Mouse (Mus musculus) heart, embryonic 12.5 days (tissue): Measurements from ENCODE around the gene Cx3cr1. TPM values are rescaled to one million over a fixed set of nuclear protein-coding genes. Genes with fewer than 3 reads are reported as not detected.

Experiments
- ATAC-seq: fragments of 200-750 bp; cut with Nextera tagmentation; 2 replicates; pipeline ENCODE4 v1.8.0; 2017; ENCODE audit warnings: moderate TSS enrichment, moderate library complexity; ENCODE audit not compliant: insufficient number of reproducible peaks, low FRiP score
- H3K27ac ChIP-seq: fragments of 300-500 bp; sonication (generic); 2 replicates; pipeline ENCODE4 v1.5.1; 2016; ENCODE audit warnings: mild to moderate bottlenecking, moderate library complexity; ENCODE audit not compliant: poor library complexity, severe bottlenecking
- H3K27me3 ChIP-seq: fragments of 300-500 bp; sonication (generic); replicated peaks from 2 replicates; pipeline ENCODE4 v1.6.1; 2016; ENCODE audit warnings: mild to moderate bottlenecking, moderate library complexity
- H3K36me3 ChIP-seq: fragments of 300-500 bp; sonication (generic); 2 replicates; pipeline ENCODE4 v1.6.1; 2016; ENCODE audit warnings: mild to moderate bottlenecking, moderate library complexity
- H3K4me1 ChIP-seq: fragments of 300-500 bp; sonication (generic); replicated peaks from 2 replicates; pipeline ENCODE4 v1.6.1; 2016; ENCODE audit warnings: mild to moderate bottlenecking
- H3K4me2 ChIP-seq: fragments of 300-500 bp; sonication (generic); 2 replicates; pipeline ENCODE4 v1.6.1; 2016; ENCODE audit warnings: mild to moderate bottlenecking, moderate library complexity
- H3K4me3 ChIP-seq: fragments of 300-500 bp; sonication (generic); 2 replicates; pipeline ENCODE4 v1.5.1; 2016; ENCODE audit warnings: mild to moderate bottlenecking
- H3K9ac ChIP-seq: fragments of 300-500 bp; sonication (generic); 2 replicates; pipeline ENCODE4 v1.6.1; 2016; ENCODE audit warnings: mild to moderate bottlenecking, moderate library complexity
- H3K9me3 ChIP-seq: fragments of 300-500 bp; sonication (generic); replicated peaks from 2 replicates; pipeline ENCODE4 v1.6.1; 2016; ENCODE audit warnings: mild to moderate bottlenecking, moderate library complexity
- WGBS: fragments of 180-500 bp; shearing (Covaris S2); methylation state at CpG from one replicate; pipeline ENCODE4 v1.1.7; 2016; 5-methylcytosine and 5-hydroxymethylcytosine counted together
- polyA plus RNA-seq: library from polyadenylated mRNA; unstranded; fragments of >200 nt; fragmentation: Nextera tagmentation; extraction: Ambion mirVana; gene quantifications from 2 replicates; pipeline ENCODE4 v1.2.1, GENCODE M21; 2016

Cx3cr1 gene
- polyA plus RNA-seq, 1 experiment from 2014 or later = 4.9 TPM

DNA sequence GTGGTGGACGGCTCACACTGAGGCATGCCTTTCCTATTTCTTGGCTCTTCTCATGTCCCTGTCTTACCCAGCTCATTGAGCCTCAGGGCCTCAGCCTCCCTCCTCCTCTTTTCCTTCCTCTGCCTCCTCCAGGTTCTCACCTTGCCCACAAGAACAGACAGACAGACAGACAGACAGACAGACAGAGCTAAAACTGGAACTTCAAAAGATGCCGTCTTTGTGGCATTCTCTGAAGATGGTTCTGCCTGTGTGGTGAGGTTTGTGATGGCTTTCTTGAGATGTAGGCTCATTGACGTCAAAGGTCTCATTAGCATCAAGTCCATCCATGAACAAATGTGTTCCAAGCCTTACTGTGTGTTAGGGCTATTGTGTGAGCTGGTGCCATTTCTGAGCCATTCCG, 13.0 kb upstream of the Cx3cr1 start:
- Histone ChIP-seq H3K27me3 (0 out of 2 replicates have a peak, but pooled peaks cover 3% of the 10 kb centered on the region), H3K4me3 (no peak overlapping the region), H3K36me3 (no peaks in the 10 kb centered on the region), H3K9ac (no peak overlapping the region), H3K4me2 (no peak overlapping the region), H3K27ac (no peak overlapping the region), H3K9me3 (0 out of 2 replicates have a peak, but pooled peaks cover 4% of the 10 kb centered on the region), H3K4me1 (no peaks in the 10 kb centered on the region)
- 86% methylated on average over 4 of the region's 4 CpGs for WGBS
- ATAC-seq = no peak

DNA sequence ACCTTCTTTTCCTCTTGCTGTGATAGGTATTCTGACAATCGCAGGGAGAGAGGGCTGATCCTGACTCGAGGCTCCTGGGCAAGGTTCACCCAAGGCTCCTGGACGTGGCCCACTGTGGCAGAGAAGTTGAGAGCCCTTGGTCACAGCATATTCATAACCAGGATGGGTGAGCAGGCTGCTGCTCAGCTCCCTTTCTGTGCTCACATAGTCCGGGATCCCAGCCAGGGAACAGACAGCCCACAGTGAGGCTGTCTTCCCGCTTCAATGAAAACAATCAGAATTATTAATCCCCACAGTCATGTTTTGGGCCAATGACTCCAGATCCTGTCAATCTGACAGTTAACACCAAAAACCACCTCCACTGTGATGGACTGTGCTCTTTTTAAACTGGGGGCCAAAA, 12.3 kb upstream of the Cx3cr1 start:
- H3K4me1 ChIP-seq = no peaks in the 10 kb centered on the region
- 0 out of 2 replicates have a peak, but pooled peaks cover 3% of the 10 kb centered on the region for H3K27me3 ChIP-seq
- 76% methylated on average over 5 of the region's 5 CpGs for WGBS
- H3K4me3 ChIP-seq = no peak overlapping the region
- H3K4me2 ChIP-seq = no peak overlapping the region
- H3K27ac ChIP-seq = no peak overlapping the region
- no peaks in the 10 kb centered on the region for H3K36me3 ChIP-seq
- no peak for ATAC-seq
- 0 out of 2 replicates have a peak, but pooled peaks cover 4% of the 10 kb centered on the region for H3K9me3 ChIP-seq
- H3K9ac ChIP-seq = no peak overlapping the region

GRCm38 (mm10) chr9:120081247-120081646, 11.6 kb upstream of the Cx3cr1 start:
- Histone ChIP-seq H3K4me2 (no peak overlapping the region), H3K4me3 (no peak overlapping the region), H3K4me1 (no peaks in the 10 kb centered on the region), H3K9me3 (0 out of 2 replicates have a peak, but pooled peaks cover 4% of the 10 kb centered on the region), H3K36me3 (no peaks in the 10 kb centered on the region), H3K27me3 (0 out of 2 replicates have a peak, but pooled peaks cover 3% of the 10 kb centered on the region), H3K27ac (no peak overlapping the region), H3K9ac (no peak overlapping the region)
- ATAC-seq = no peak
- WGBS = 64% methylated on average over 6 of the region's 6 CpGs

GRCm38 (mm10) chr9:120080546-120081108, 10.9 kb upstream of the Cx3cr1 start:
- 0 out of 2 replicates have a peak, but pooled peaks cover 3% of the 10 kb centered on the region for H3K27me3 ChIP-seq
- H3K4me2 ChIP-seq = no peak overlapping the region
- no peak overlapping the region for H3K27ac ChIP-seq
- no peak for ATAC-seq
- H3K4me1 ChIP-seq = no peaks in the 10 kb centered on the region
- no peaks in the 10 kb centered on the region for H3K36me3 ChIP-seq
- no peak overlapping the region for H3K9ac ChIP-seq
- 73% methylated on average over 8 of the region's 8 CpGs for WGBS
- H3K4me3 ChIP-seq = no peak overlapping the region
- H3K9me3 ChIP-seq = 0 out of 2 replicates have a peak, but pooled peaks cover 4% of the 10 kb centered on the region

GRCm38 (mm10) chr9:120079901-120080300, 10.2 kb upstream of the Cx3cr1 start:
- WGBS = 68% methylated on average over 7 of the region's 7 CpGs

DNA sequence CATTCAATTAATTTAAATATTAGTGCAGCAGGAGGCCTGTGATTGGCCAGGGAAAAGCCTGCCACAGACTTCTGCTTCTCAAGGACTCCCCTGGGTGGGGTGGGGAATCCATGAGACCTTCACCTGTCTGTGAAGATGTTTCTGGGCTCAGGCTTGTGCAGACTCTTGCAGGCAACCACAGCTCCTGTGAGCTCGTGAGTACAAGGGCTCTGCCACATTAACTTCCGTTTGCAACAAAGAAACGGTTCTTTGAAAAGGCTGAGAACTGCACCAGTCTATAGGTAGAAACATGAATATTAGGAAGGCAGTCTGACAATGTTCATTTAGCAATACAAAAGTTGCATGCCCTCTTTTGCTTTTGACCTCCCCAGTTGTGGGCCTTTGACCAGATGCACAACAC, 8.6 kb upstream of the Cx3cr1 start:
- 0 out of 2 replicates have a peak, but pooled peaks cover 3% of the 10 kb centered on the region for H3K27me3 ChIP-seq
- H3K9me3 ChIP-seq = 0 out of 2 replicates have a peak, but pooled peaks cover 4% of the 10 kb centered on the region
- no peak overlapping the region for H3K27ac ChIP-seq
- no peak for ATAC-seq
- H3K9ac ChIP-seq = no peak overlapping the region
- WGBS = 71% methylated on average over 3 of the region's 3 CpGs
- no peak overlapping the region for H3K4me3 ChIP-seq
- no peaks in the 10 kb centered on the region for H3K4me1 ChIP-seq
- H3K36me3 ChIP-seq = no peaks in the 10 kb centered on the region
- no peak overlapping the region for H3K4me2 ChIP-seq

More at GRCm38 (mm10) chr9:120079901-120080300, 10.2 kb upstream of the Cx3cr1 start:
- ATAC-seq = no peak
- Histone ChIP-seq H3K4me2 (no peak overlapping the region), H3K4me3 (no peak overlapping the region), H3K4me1 (no peaks in the 10 kb centered on the region), H3K9me3 (0 out of 2 replicates have a peak, but pooled peaks cover 4% of the 10 kb centered on the region), H3K9ac (no peak overlapping the region), H3K27ac (no peak overlapping the region), H3K36me3 (no peaks in the 10 kb centered on the region), H3K27me3 (0 out of 2 replicates have a peak, but pooled peaks cover 3% of the 10 kb centered on the region)

- H3K36me3 ChIP-seq = no peaks in the 10 kb centered on the region
- H3K4me2 ChIP-seq = no peak overlapping the region
- H3K9me3 ChIP-seq = no peaks in the 10 kb centered on the region
- H3K4me1 ChIP-seq = no peaks in the 10 kb centered on the region; the same call in 1 of the 2 replicates
- no peaks in the 10 kb centered on the region for H3K27me3 ChIP-seq
- no peak overlapping the region for H3K9ac ChIP-seq
- no peak for ATAC-seq
- 75% methylated on average over 7 of the region's 7 CpGs for WGBS
- no peak overlapping the region for H3K4me3 ChIP-seq
- H3K27ac ChIP-seq = no peak overlapping the region
These were observed 4.8 kb upstream of the Cx3cr1 start for GRCm38 (mm10) chr9:120074516-120074915.

GRCm38 (mm10) chr9:120073169-120073568, 3.5 kb upstream of the Cx3cr1 start:
- Histone ChIP-seq H3K27me3 (0 out of 2 replicates have a peak, but pooled peaks cover 4% of the 10 kb centered on the region), H3K4me2 (no peak overlapping the region), H3K9me3 (no peaks in the 10 kb centered on the region), H3K4me1 (no peaks in the 10 kb centered on the region; the same call in 1 of the 2 replicates), H3K9ac (0 out of 2 replicates have a peak overlapping the region, but pooled peaks have one; percentile 15), H3K4me3 (no peak overlapping the region), H3K36me3 (no peaks in the 10 kb centered on the region), H3K27ac (no peak overlapping the region)
- 26% methylated on average over 3 of the region's 3 CpGs for WGBS
- peak; percentile 48; the same call in 1 of the 2 replicates for ATAC-seq

DNA sequence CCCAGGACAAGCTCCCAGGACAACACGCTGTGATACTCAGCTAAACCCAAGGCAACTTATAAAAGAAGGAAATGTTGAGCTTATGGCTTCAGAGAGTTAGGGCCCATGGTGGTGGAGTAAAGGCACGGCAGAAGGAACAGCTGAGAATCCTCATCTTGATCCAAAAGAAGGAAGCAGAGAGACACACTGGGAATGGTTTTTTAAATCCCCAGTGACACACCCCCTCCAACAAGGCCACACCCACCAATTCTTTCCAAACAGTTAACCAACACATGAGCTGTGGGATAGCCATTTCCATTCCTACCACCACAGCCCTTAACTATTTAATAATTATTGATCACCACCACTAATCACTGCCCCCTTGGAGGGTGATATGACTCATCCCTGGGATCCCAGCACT, 1.6 kb upstream of the Cx3cr1 start:
- no peak overlapping the region for H3K4me2 ChIP-seq
- 72% methylated on average over 2 of the region's 2 CpGs for WGBS
- 0 out of 2 replicates have a peak, but pooled peaks cover 4% of the 10 kb centered on the region for H3K27me3 ChIP-seq
- H3K4me3 ChIP-seq = no peak overlapping the region
- H3K27ac ChIP-seq = no peak overlapping the region
- ATAC-seq = no peak
- no peaks in the 10 kb centered on the region; the same call in 1 of the 2 replicates for H3K4me1 ChIP-seq
- H3K9ac ChIP-seq = no peak overlapping the region
- no peaks in the 10 kb centered on the region for H3K9me3 ChIP-seq
- no peaks in the 10 kb centered on the region for H3K36me3 ChIP-seq

DNA sequence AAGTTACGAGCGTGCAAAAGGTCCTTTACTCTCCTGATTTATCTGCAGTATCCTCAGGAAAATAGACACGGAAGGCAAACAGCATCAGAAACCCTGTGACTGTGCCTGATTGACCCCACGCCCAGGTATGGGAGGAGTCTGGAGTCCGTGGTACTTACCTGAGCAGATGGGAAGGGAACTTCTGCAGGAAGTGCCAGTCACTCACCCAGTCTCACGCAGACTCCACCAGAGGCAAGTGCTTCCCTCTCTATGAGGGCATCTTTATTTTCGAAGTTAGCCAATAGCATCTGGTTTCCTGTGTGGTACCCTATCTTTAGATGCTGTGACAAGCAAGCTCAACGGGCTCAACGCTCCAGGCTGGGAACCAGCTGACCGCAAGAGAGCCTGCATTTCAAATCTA, 1.6 kb downstream of the Cx3cr1 start:
- 48% methylated on average over 10 of the region's 10 CpGs for WGBS
- no peaks in the 10 kb centered on the region; the same call in 1 of the 2 replicates for H3K4me1 ChIP-seq
- H3K4me3 ChIP-seq = no peak overlapping the region
- ATAC-seq = no peak
- no peaks in the 10 kb centered on the region for H3K36me3 ChIP-seq
- no peak overlapping the region for H3K27ac ChIP-seq
- H3K4me2 ChIP-seq = no peak overlapping the region
- 0 out of 2 replicates have a peak, but pooled peaks cover 4% of the 10 kb centered on the region for H3K27me3 ChIP-seq
- H3K9me3 ChIP-seq = no peaks in the 10 kb centered on the region
- H3K9ac ChIP-seq = no peak overlapping the region

DNA sequence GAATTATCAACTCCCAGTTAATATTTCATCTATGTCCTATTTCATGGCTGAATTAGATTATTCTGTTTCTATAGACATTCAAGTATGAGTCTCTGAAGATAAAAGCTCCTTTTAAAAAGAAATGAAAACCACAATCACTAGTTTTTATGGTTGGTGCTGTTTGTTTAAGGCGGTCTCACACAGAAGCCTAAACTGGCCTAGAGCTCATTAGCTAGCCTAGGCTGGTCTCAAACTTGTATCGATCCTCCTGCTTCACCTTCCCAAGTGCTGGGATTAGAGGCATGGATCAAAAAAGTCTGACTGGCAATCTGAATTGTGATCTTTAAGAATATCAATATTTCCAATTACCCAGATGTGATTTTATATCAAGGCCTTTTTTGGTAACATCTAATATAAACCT, 2.1 kb downstream of the Cx3cr1 start:
- no peaks in the 10 kb centered on the region for H3K4me1 ChIP-seq
- WGBS = 88% methylated on average over 2 of the region's 2 CpGs
- H3K4me2 ChIP-seq = no peak overlapping the region
- no peak overlapping the region for H3K27ac ChIP-seq
- H3K36me3 ChIP-seq = no peaks in the 10 kb centered on the region
- no peak overlapping the region for H3K4me3 ChIP-seq
- H3K9me3 ChIP-seq = no peaks in the 10 kb centered on the region
- H3K9ac ChIP-seq = no peak overlapping the region
- ATAC-seq = no peak
- H3K27me3 ChIP-seq = 0 out of 2 replicates have a peak, but pooled peaks cover 4% of the 10 kb centered on the region
